Mouse (Mus musculus): ENCODE results near the gene Tox3. TPM values are rescaled to one million over a fixed set of nuclear protein-coding genes. Genes with fewer than 3 reads are reported as not detected.

Gene Tox3
- polyA plus RNA-seq, 1 experiment: 13.8 TPM

- Histone ChIP-seq H3K4me3 (replicated peaks; ENCODE audit: extremely low read depth, low read depth, low read length) (no peak overlapping the region), H3K4me1 (ENCODE audit: control insufficient read depth, insufficient read depth, low read length) (peaks cover 8% of the 10 kb centered on the region)
- TF ChIP-seq POLR2A (IDR thresholded peaks at IDR 0.05; ENCODE audit: borderline replicate concordance, extremely low read depth, low read depth, low read length): no peak
- no peak for TF ChIP-seq CTCF (IDR thresholded peaks at IDR 0.05; ENCODE audit: insufficient read depth, low read length)
- WGBS: 64% methylated on average over 3 of the region's 3 CpGs
- no peak for DNase-seq
These were observed 6.6 kb upstream of the Tox3 start for GRCm38 (mm10) chr8:90354782-90355181.

DNA sequence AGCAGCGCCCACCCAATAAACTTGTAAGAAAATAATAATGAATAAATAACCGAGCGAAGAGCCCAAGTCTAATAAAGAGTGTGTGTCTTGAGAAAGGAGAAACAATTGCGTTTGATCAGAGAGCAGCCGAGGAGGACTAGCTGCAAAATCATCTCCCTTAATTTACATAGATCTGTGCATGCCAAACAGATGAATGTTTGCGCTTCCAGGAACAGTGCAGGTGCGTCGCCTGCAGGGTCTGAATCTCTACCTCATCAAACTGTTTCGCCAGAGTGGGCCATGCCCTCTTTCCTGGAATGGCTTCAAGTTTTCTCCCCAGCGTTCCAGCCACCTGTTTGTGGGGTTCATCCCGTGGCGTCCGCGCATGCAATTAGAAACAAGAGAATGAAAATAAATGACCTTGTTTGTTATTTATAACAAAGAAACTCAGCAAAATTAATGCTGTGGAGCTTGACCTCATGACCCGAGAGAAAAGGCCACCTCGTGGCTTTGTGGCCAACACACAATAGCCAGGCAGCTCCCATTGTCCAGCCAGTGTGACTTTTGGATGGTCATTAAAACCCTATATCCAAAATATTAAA, 5.9 kb upstream of the Tox3 start:
- DNase-seq: no peak
- 62% methylated on average over 16 of the region's 16 CpGs for WGBS
- TF ChIP-seq POLR2A (IDR thresholded peaks at IDR 0.05; ENCODE audit: borderline replicate concordance, extremely low read depth, low read depth, low read length) (no peak), CTCF (IDR thresholded peaks at IDR 0.05; ENCODE audit: insufficient read depth, low read length) (no peak)
- no peak overlapping the region for H3K4me3 ChIP-seq (replicated peaks; ENCODE audit: extremely low read depth, low read depth, low read length)
- peaks cover 8% of the 10 kb centered on the region for H3K4me1 ChIP-seq (ENCODE audit: control insufficient read depth, insufficient read depth, low read length)

GRCm38 (mm10) chr8:90353499-90353898, 5.4 kb upstream of the Tox3 start:
- Histone ChIP-seq H3K4me3 (replicated peaks; ENCODE audit: extremely low read depth, low read depth, low read length) (no peak overlapping the region), H3K4me1 (ENCODE audit: control insufficient read depth, insufficient read depth, low read length) (peaks cover 9% of the 10 kb centered on the region)
- no peak for TF ChIP-seq CTCF (IDR thresholded peaks at IDR 0.05; ENCODE audit: insufficient read depth, low read length)
- TF ChIP-seq POLR2A (IDR thresholded peaks at IDR 0.05; ENCODE audit: borderline replicate concordance, extremely low read depth, low read depth, low read length): no peak
- no peak for DNase-seq
- WGBS: 61% methylated on average over 2 of the region's 2 CpGs

- 55% methylated on average over 2 of the region's 2 CpGs for WGBS
- DNase-seq: no peak
- Histone ChIP-seq H3K4me1 (ENCODE audit: control insufficient read depth, insufficient read depth, low read length) (peaks cover 11% of the 10 kb centered on the region), H3K4me3 (replicated peaks; ENCODE audit: extremely low read depth, low read depth, low read length) (no peak overlapping the region)
- no peak for TF ChIP-seq CTCF (IDR thresholded peaks at IDR 0.05; ENCODE audit: insufficient read depth, low read length)
These were observed 4.8 kb upstream of the Tox3 start for GRCm38 (mm10) chr8:90352991-90353390.

GRCm38 (mm10) chr8:90349709-90350562, 1.8 kb upstream of the Tox3 start:
- DNase-seq: peak; percentile 52
- Histone ChIP-seq H3K4me1 (ENCODE audit: control insufficient read depth, insufficient read depth, low read length) (peaks cover 13% of the 10 kb centered on the region), H3K4me3 (replicated peaks; ENCODE audit: extremely low read depth, low read depth, low read length) (no peak overlapping the region)
- WGBS: 31% methylated on average over 13 of the region's 13 CpGs
- TF ChIP-seq CTCF (IDR thresholded peaks at IDR 0.05; ENCODE audit: insufficient read depth, low read length): 0 out of 2 replicates have a peak, but pooled peaks have one; percentile 4
- TF ChIP-seq POLR2A (IDR thresholded peaks at IDR 0.05; ENCODE audit: borderline replicate concordance, extremely low read depth, low read depth, low read length): no peak

- no peak overlapping the region for H3K4me3 ChIP-seq (replicated peaks; ENCODE audit: extremely low read depth, low read depth, low read length)
- DNase-seq: no peak
- WGBS: 56% methylated on average over 11 of the region's 11 CpGs
- TF ChIP-seq POLR2A (IDR thresholded peaks at IDR 0.05; ENCODE audit: borderline replicate concordance, extremely low read depth, low read depth, low read length) (no peak), CTCF (IDR thresholded peaks at IDR 0.05; ENCODE audit: insufficient read depth, low read length) (no peak)
- peaks cover 10% of the 10 kb centered on the region for H3K4me1 ChIP-seq (ENCODE audit: control insufficient read depth, insufficient read depth, low read length)
These were observed 962 bp upstream of the Tox3 start for GRCm38 (mm10) chr8:90348926-90349683.

GRCm38 (mm10) chr8:90347581-90348177, 464 bp downstream of the Tox3 start:
- DNase-seq: peak; percentile 31
- 2% methylated on average over 66 of the region's 66 CpGs for WGBS
- Histone ChIP-seq H3K4me1 (ENCODE audit: control insufficient read depth, insufficient read depth, low read length) (peaks cover 10% of the 10 kb centered on the region), H3K4me3 (replicated peaks; ENCODE audit: extremely low read depth, low read depth, low read length) (peak overlapping the region; percentile 94)
- TF ChIP-seq CTCF (IDR thresholded peaks at IDR 0.05; ENCODE audit: insufficient read depth, low read length): no peak
- no peak for TF ChIP-seq POLR2A (IDR thresholded peaks at IDR 0.05; ENCODE audit: borderline replicate concordance, extremely low read depth, low read depth, low read length)

GRCm38 (mm10) chr8:90346880-90347535, 1.1 kb downstream of the Tox3 start:
- Histone ChIP-seq H3K4me1 (ENCODE audit: control insufficient read depth, insufficient read depth, low read length) (peaks cover 10% of the 10 kb centered on the region), H3K4me3 (replicated peaks; ENCODE audit: extremely low read depth, low read depth, low read length) (peak overlapping the region; percentile 94)
- TF ChIP-seq CTCF (IDR thresholded peaks at IDR 0.05; ENCODE audit: insufficient read depth, low read length) (no peak), POLR2A (IDR thresholded peaks at IDR 0.05; ENCODE audit: borderline replicate concordance, extremely low read depth, low read depth, low read length) (no peak)
- DNase-seq: peak; percentile 14
- WGBS: 2% methylated on average over 21 of the region's 21 CpGs

Measured in lung, adult 2 months (tissue).